Mouse (Mus musculus) embryonic facial prominence, embryonic 11.5 days (tissue): ENCODE results near the gene Manbal. TPM values are rescaled to one million over a fixed set of nuclear protein-coding genes. Genes with fewer than 3 reads are reported as not detected.
A peak's percentile ranks its signal among the peaks of the same experiment; 100 is the strongest.

Experiments used
- ATAC-seq: fragments of 200-750 bp; cut with Nextera tagmentation; replicated peaks from 2 replicates; pipeline ENCODE4 v1.8.0; 2017; ENCODE audit warnings: low read depth; ENCODE audit not compliant: insufficient number of reproducible peaks, low FRiP score, low TSS enrichment
- DNase-seq: peaks from one replicate; pipeline ENCODE4 v3.0.0-alpha.2; 2015; ENCODE audit warnings: low spot score
- H3K27ac ChIP-seq: fragments of 300-500 bp; sonication (generic); replicated peaks from 2 replicates; pipeline ENCODE4 v1.5.1; 2014; ENCODE audit warnings: mild to moderate bottlenecking, low read depth, low read length, control low read depth
- H3K27me3 ChIP-seq: fragments of 300-500 bp; sonication (generic); 2 replicates; pipeline ENCODE4 v1.6.1; 2014; ENCODE audit warnings: mild to moderate bottlenecking, low read length, moderate library complexity, mixed read lengths; ENCODE audit not compliant: control insufficient read depth, insufficient read depth
- H3K36me3 ChIP-seq: fragments of 300-500 bp; sonication (generic); replicated peaks from 2 replicates; pipeline ENCODE4 v1.6.1; 2014; ENCODE audit warnings: low read depth, mild to moderate bottlenecking, low read length, moderate library complexity, mixed read lengths; ENCODE audit not compliant: control insufficient read depth, insufficient read depth
- H3K4me1 ChIP-seq: fragments of 300-500 bp; sonication (generic); 2 replicates; pipeline ENCODE4 v1.6.1; 2014; ENCODE audit warnings: low read length, mixed read lengths; ENCODE audit not compliant: control insufficient read depth, insufficient read depth
- H3K4me2 ChIP-seq: fragments of 300-500 bp; sonication (generic); 2 replicates; pipeline ENCODE4 v1.6.1; 2014; ENCODE audit warnings: low read depth, mild to moderate bottlenecking, control low read depth, low read length, moderate library complexity
- H3K4me3 ChIP-seq: fragments of 300-500 bp; sonication (generic); 2 replicates; pipeline ENCODE4 v1.5.1; 2014; ENCODE audit warnings: low read depth, low read length, control low read depth
- H3K9ac ChIP-seq: fragments of 300-500 bp; sonication (generic); replicated peaks from 2 replicates; pipeline ENCODE4 v1.6.1; 2014; ENCODE audit warnings: mild to moderate bottlenecking, control low read depth, low read length
- H3K9me3 ChIP-seq: fragments of 300-500 bp; sonication (generic); replicated peaks from 2 replicates; pipeline ENCODE4 v1.6.1; 2016; ENCODE audit warnings: mild to moderate bottlenecking, low read length, inconsistent platforms, mixed read lengths; ENCODE audit not compliant: control insufficient read depth
- WGBS: fragments of 180-500 bp; shearing (Covaris S2); extraction: QIAGEN DNeasy Blood & Tissue Kit; methylation state at CpG from one replicate; pipeline ENCODE4 v1.1.7; 2014; 5-methylcytosine and 5-hydroxymethylcytosine counted together
- polyA plus RNA-seq: library from polyadenylated mRNA; unstranded; fragments of >200 nt; fragmentation: Nextera tagmentation; extraction: Ambion mirVana; gene quantifications from 2 replicates; pipeline ENCODE4 v1.2.1, GENCODE M21; 2014

Gene Manbal
- polyA plus RNA-seq, 1 experiment from 2014 or later, result 33.4 TPM

DNA sequence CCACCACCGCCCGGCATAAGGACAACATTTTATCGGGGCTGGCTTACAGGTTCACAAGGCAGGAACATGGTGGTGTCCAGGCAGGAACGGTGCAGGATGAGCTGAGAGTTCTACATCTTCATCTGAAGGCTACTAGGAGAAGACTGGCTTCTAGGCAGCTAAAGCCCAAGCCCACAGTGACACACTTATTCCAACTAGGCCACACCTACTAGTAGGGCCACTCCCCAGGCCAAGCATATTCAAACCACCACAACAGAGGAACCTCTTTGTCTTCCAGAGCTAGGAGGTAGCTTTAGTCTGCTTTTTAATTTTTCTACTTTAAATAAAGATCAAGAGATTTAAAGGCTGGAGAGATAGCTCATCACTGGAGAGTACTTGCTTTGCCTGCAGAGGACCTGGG is 26.2 kb downstream of the Manbal start:
- H3K4me3 ChIP-seq, result no peak overlapping the region
- H3K27me3 ChIP-seq, result no peaks in the 10 kb centered on the region
- no peaks in the 10 kb centered on the region for H3K9me3 ChIP-seq
- no peak overlapping the region for H3K4me2 ChIP-seq
- no peak overlapping the region for H3K9ac ChIP-seq
- H3K4me1 ChIP-seq, result no peaks in the 10 kb centered on the region; the same call in 1 of the 2 replicates
- peaks cover 4% of the 10 kb centered on the region for H3K36me3 ChIP-seq
- no peak for DNase-seq
- ATAC-seq, result no peak
- WGBS, result 97% methylated on average over 4 of the region's 4 CpGs
- H3K27ac ChIP-seq, result no peak overlapping the region

DNA sequence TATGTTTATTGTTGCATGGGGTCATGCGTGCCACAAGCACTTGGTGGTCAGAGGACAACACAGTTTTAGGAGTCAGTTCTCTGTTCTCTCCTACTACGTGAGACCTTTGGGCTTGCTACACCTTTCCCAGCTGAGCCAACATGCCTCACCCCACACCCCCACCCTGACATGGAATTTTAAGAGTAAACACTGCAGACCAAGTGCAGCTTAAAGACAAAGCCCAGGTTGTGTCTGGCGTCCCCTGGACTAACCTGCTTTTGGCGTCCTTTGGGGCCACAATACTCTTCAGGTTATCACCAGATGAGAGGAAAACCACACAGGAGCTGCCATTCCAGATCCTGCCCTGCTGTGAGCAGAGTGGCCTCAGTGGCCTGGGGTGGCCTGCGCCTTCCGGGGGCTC is 27.5 kb downstream of the Manbal start:
- DNase-seq (no peak), ATAC-seq (no peak)
- no peaks in the 10 kb centered on the region for H3K9me3 ChIP-seq
- H3K27me3 ChIP-seq, result no peaks in the 10 kb centered on the region
- 63% methylated on average over 6 of the region's 6 CpGs for WGBS
- no peak overlapping the region for H3K27ac ChIP-seq
- H3K9ac ChIP-seq, result no peak overlapping the region
- H3K4me2 ChIP-seq, result no peak overlapping the region
- H3K4me3 ChIP-seq, result no peak overlapping the region
- peaks cover 4% of the 10 kb centered on the region for H3K36me3 ChIP-seq
- H3K4me1 ChIP-seq, result no peaks in the 10 kb centered on the region; the same call in 1 of the 2 replicates

GRCm38 (mm10) chr2:157395371-157395770 is 28.0 kb downstream of the Manbal start:
- H3K9me3 ChIP-seq, result no peaks in the 10 kb centered on the region
- ATAC-seq, result no peak
- no peak overlapping the region for H3K27ac ChIP-seq
- H3K27me3 ChIP-seq, result no peaks in the 10 kb centered on the region
- no peak overlapping the region for H3K9ac ChIP-seq
- WGBS, result 69% methylated on average over 5 of the region's 5 CpGs
- no peak for DNase-seq
- no peak overlapping the region for H3K4me2 ChIP-seq
- H3K4me1 ChIP-seq, result no peaks in the 10 kb centered on the region; the same call in 1 of the 2 replicates
- H3K4me3 ChIP-seq, result no peak overlapping the region
- peaks cover 4% of the 10 kb centered on the region for H3K36me3 ChIP-seq

- Histone ChIP-seq H3K4me3 (no peak overlapping the region), H3K27me3 (no peaks in the 10 kb centered on the region), H3K9me3 (no peaks in the 10 kb centered on the region), H3K36me3 (peaks cover 4% of the 10 kb centered on the region), H3K9ac (0 out of 2 replicates have a peak overlapping the region, but pooled peaks have one; percentile 9), H3K4me1 (no peaks in the 10 kb centered on the region; the same call in 1 of the 2 replicates), H3K4me2 (no peak overlapping the region), H3K27ac (no peak overlapping the region)
- no peak for DNase-seq
- 22% methylated on average over 13 of the region's 13 CpGs for WGBS
- ATAC-seq, result no peak
These were observed 28.6 kb downstream of the Manbal start for GRCm38 (mm10) chr2:157395960-157396359.

DNA sequence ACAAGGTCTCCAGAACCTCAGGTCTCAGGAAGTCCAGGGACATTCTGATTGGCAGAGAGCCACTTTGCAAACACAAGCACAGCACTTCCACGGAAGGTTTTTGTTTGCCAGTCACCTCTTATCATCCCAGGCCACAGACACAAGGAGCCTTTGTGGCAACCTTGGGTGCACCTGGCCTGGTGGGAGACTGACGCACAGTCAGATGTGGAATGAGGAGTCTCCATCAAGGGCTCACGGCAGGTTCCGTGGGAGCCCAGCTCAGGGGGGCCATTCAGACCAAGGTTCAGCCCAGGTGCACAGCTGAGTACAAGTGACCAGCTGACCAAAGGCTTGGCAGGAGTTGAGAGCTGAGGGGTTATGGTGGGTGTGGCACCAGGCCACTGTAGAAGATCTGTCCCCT is 30.0 kb downstream of the Manbal start:
- no peak for DNase-seq
- no peak overlapping the region for H3K27ac ChIP-seq
- no peaks in the 10 kb centered on the region for H3K27me3 ChIP-seq
- no peak overlapping the region for H3K4me2 ChIP-seq
- H3K9me3 ChIP-seq, result no peaks in the 10 kb centered on the region
- H3K36me3 ChIP-seq, result peaks cover 4% of the 10 kb centered on the region
- H3K9ac ChIP-seq, result no peak overlapping the region
- H3K4me1 ChIP-seq, result no peaks in the 10 kb centered on the region; the same call in 1 of the 2 replicates
- no peak for ATAC-seq
- WGBS, result 82% methylated on average over 4 of the region's 4 CpGs
- H3K4me3 ChIP-seq, result no peak overlapping the region

DNA sequence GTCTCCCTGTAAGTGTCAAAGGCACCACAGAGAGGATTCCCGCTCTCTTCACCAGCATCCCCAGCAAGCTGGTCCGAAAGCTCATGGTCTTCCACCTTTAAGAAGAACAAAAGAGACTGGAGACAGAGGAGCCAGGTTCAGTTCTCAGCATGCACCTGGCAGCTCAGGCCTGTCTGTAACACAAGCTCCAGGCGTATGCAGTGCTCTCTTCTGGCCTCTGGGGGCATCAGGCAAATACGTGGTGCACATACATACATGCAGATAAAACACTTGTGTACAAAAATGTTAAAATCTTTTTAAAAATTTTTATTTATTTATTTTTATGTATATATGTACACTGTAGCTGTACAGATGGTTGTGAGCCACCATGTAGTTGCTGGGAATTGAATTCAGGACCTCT is 31.1 kb downstream of the Manbal start:
- Histone ChIP-seq H3K9me3 (no peaks in the 10 kb centered on the region), H3K36me3 (peaks cover 4% of the 10 kb centered on the region), H3K4me1 (no peaks in the 10 kb centered on the region; the same call in 1 of the 2 replicates), H3K9ac (no peak overlapping the region), H3K4me2 (no peak overlapping the region), H3K27me3 (no peaks in the 10 kb centered on the region), H3K4me3 (no peak overlapping the region), H3K27ac (no peak overlapping the region)
- ATAC-seq (no peak), DNase-seq (no peak)
- 95% methylated on average over 4 of the region's 4 CpGs for WGBS

GRCm38 (mm10) chr2:157399797-157400196 is 32.4 kb downstream of the Manbal start:
- H3K4me2 ChIP-seq, result no peak overlapping the region

DNA sequence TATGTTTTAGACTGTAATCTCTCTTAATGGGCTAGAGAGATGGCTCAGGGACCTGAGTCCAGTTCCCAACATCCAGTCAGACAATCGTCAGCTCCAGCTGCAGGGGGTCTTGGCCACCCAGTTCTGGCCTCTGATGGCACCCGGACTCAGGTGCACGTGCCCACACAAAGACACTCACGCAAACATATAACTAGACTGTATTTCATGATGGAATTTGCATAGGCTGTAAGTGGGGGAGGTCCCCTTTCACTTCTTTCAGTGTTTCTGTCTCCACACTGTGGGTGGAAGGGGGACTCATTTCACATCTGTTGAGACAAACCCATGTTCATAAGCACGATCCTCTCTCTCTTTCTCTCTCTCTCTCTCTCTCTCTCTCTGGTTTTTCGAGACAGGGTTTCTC is 33.1 kb downstream of the Manbal start:
- Histone ChIP-seq H3K36me3 (peaks cover 4% of the 10 kb centered on the region), H3K4me1 (no peaks in the 10 kb centered on the region; the same call in 1 of the 2 replicates), H3K4me2 (no peak overlapping the region), H3K9ac (no peak overlapping the region), H3K4me3 (no peak overlapping the region), H3K27me3 (no peaks in the 10 kb centered on the region), H3K9me3 (no peaks in the 10 kb centered on the region), H3K27ac (no peak overlapping the region)
- no peak for ATAC-seq
- WGBS, result 94% methylated on average over 6 of the region's 6 CpGs
- DNase-seq, result no peak

More at GRCm38 (mm10) chr2:157399797-157400196, 32.4 kb downstream of the Manbal start:
- WGBS, result 88% methylated on average over 10 of the region's 10 CpGs
- H3K9ac ChIP-seq, result no peak overlapping the region
- no peaks in the 10 kb centered on the region; the same call in 1 of the 2 replicates for H3K4me1 ChIP-seq
- H3K27me3 ChIP-seq, result no peaks in the 10 kb centered on the region
- peaks cover 4% of the 10 kb centered on the region for H3K36me3 ChIP-seq
- H3K4me3 ChIP-seq, result no peak overlapping the region
- ATAC-seq, result no peak
- H3K27ac ChIP-seq, result no peak overlapping the region
- no peaks in the 10 kb centered on the region for H3K9me3 ChIP-seq
- DNase-seq, result no peak
